Mouse (Mus musculus) liver, adult 2 months (tissue): ENCODE measurements at regions not wholly inside any gene's neighbourhood (a gene's known extent, or its start where the extent isn't known, plus 50 kb on each side); places are given as distances from the start of the nearest gene placed in this dataset.

Experiments
- DNase-seq: peaks from one replicate; pipeline ENCODE4 v3.0.0-alpha.2; 2011; ENCODE audit warnings: low read depth, low spot score; ENCODE audit errors: extremely low read depth
- H3K27ac ChIP-seq: fragments of 200-500 bp; replicated peaks from 2 replicates; pipeline ENCODE4 v1.5.1; 2012; ENCODE audit warnings: low read depth, mild to moderate bottlenecking, control low read depth, inconsistent platforms, low read length; ENCODE audit not compliant: insufficient read depth
- H3K27me3 ChIP-seq: fragments of 200-500 bp; 2 replicates; pipeline ENCODE4 v1.6.1; 2012; ENCODE audit warnings: mild to moderate bottlenecking, moderate library complexity, low read length, inconsistent platforms; ENCODE audit not compliant: control insufficient read depth, insufficient read depth
- H3K36me3 ChIP-seq: fragments of 200-500 bp; 2 replicates; pipeline ENCODE4 v1.6.1; 2012; ENCODE audit warnings: low read length, inconsistent platforms; ENCODE audit not compliant: control insufficient read depth, insufficient read depth
- H3K4me1 ChIP-seq: fragments of 200-500 bp; 2 replicates; pipeline ENCODE4 v1.6.1; 2011; ENCODE audit warnings: low read length; ENCODE audit not compliant: control insufficient read depth, insufficient read depth
- H3K4me3 ChIP-seq: fragments of 200-500 bp; 2 replicates; pipeline ENCODE4 v1.5.1; 2011; ENCODE audit warnings: low read depth, mild to moderate bottlenecking, control low read depth, low read length, moderate library complexity; ENCODE audit not compliant: insufficient read depth
- H3K79me2 ChIP-seq: fragments of 200-500 bp; 2 replicates; pipeline ENCODE4 v1.6.1; 2012; ENCODE audit warnings: inconsistent platforms, mild to moderate bottlenecking, low read length, moderate library complexity; ENCODE audit not compliant: control insufficient read depth, insufficient read depth
- H3K9ac ChIP-seq: fragments of 200-500 bp; 2 replicates; pipeline ENCODE4 v1.6.1; 2012; ENCODE audit warnings: low read depth, mild to moderate bottlenecking, control low read depth, inconsistent platforms, low read length
- CTCF ChIP-seq: fragments of 200-500 bp; IDR thresholded peaks from 2 replicates; pipeline ENCODE4 v1.5.1; 2011; ENCODE audit warnings: low read depth, low read length, control low read depth
- POLR2A ChIP-seq: fragments of 200-500 bp; IDR thresholded peaks from 2 replicates; pipeline ENCODE4 v1.6.1; 2011; ENCODE audit warnings: low read length, control low read depth; ENCODE audit not compliant: insufficient read depth; ENCODE audit errors: extremely low read depth
- WGBS: fragments of 180-500 bp; shearing (Covaris S2); methylation state at CpG from one replicate; pipeline ENCODE4 v1.1.7; 2018; 5-methylcytosine and 5-hydroxymethylcytosine counted together

GRCm38 (mm10) chr12:68879425-68879824, 279.6 kb downstream of the Rps29 start:
- Histone ChIP-seq H3K27ac (no peak overlapping the region), H3K4me1 (no peaks in the 10 kb centered on the region), H3K4me3 (no peak overlapping the region), H3K27me3 (no peaks in the 10 kb centered on the region), H3K79me2 (no peaks in the 10 kb centered on the region), H3K36me3 (no peaks in the 10 kb centered on the region), H3K9ac (no peak overlapping the region)
- no peak for TF ChIP-seq CTCF
- no peak for TF ChIP-seq POLR2A
- DNase-seq: no peak

DNA sequence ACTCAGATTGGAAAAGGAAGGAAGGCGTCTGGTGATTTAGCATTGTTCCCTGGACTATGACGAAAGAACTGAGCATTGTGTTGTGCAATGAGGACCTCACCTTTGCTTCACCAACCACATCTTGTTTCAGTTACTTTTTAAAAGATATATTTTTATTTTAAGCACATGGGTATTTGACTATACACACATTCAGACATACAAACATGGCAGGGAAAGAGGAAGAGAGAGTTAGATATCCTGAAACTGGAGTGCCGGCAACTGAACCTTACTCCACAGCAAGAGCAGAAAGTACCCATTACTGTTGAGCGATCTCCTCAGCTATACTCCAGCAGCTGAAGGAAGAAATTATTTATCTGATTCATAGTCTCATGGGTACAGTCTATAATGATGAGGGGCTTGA, 287.7 kb downstream of the Rps29 start:
- no peak for DNase-seq
- no peak overlapping the region for H3K9ac ChIP-seq
- H3K79me2 ChIP-seq: no peaks in the 10 kb centered on the region
- 86% methylated on average over 4 of the region's 4 CpGs for WGBS
- no peaks in the 10 kb centered on the region for H3K4me1 ChIP-seq
- no peaks in the 10 kb centered on the region for H3K27me3 ChIP-seq
- TF ChIP-seq CTCF (no peak), POLR2A (no peak)
- H3K36me3 ChIP-seq: no peaks in the 10 kb centered on the region
- no peak overlapping the region for H3K27ac ChIP-seq
- no peak overlapping the region for H3K4me3 ChIP-seq

DNA sequence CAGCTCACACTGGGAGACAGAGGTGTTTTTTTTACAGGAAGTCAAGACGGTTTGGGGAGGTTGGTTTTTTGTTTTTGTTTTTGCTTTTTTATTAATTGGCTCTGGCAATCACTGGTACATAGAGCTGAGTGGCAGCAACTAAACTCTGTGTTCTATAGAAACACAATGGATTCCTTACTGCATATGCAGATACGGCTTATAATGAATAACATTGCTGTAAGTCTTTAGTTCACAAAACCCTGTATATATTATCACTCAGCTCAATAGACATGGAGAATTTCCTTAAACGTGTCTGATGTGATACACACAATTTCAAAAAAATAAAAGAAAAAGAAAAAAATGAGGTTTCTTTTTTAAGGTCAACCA, 296.0 kb downstream of the Rps29 start:
- WGBS: 58% methylated on average over 3 of the region's 3 CpGs
- Histone ChIP-seq H3K36me3 (no peaks in the 10 kb centered on the region), H3K4me3 (no peak overlapping the region), H3K9ac (no peak overlapping the region), H3K27me3 (no peaks in the 10 kb centered on the region), H3K27ac (no peak overlapping the region), H3K4me1 (no peaks in the 10 kb centered on the region), H3K79me2 (no peaks in the 10 kb centered on the region)
- TF ChIP-seq POLR2A (no peak), CTCF (no peak)
- no peak for DNase-seq

DNA sequence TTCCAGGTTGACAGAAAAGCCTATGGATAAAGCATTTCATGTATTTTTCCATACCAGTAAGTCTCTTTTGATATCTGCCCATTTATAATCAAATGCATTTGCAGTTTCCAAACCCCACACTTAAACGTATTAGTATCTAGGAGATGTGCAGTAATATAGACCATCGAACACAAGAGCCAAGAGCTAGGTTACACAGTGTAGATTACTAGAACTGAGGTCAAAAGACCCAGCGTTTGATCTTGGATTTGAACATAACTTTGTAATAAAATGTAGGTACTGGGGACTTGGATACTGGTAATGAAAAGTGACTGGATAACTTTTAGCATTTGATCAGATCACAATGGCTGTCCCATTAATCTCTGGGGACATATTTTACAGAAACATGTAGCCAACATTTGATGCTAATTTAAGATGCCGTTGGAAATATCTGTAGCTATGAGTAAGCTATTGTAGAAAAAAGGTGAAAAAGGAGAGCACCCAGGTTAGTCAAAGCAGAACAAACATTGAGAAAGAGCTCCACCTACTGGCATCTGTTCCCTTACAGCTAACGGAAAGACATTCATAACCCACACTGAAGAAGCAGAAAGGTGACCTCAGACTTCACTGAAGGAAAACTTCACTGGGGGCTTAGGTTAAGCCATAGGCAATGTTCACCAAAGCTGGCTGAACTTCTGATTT, 296.5 kb downstream of the Rps29 start:
- WGBS: 43% methylated on average over 5 of the region's 5 CpGs

DNA sequence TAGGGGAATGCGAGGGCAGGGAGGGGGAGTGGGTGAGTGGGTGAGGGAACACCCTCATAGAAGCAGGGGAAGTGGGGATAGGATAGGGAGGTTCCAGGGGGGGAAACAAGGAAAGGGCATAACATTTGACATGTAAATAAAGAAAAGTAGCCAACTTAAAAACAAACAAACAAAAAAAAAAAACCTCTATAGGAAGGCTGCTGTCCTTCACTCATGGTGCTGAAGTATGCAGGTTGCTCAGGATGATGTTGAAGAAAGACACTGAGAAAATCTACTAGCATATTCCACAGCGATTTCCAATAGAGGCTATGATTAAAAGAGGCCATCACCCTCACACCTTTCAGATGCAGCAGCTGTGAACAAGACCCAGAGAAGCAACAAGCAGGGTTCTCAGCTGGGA, 298.7 kb downstream of the Rps29 start:
- H3K27ac ChIP-seq: no peak overlapping the region
- no peaks in the 10 kb centered on the region for H3K79me2 ChIP-seq
- no peak overlapping the region for H3K4me3 ChIP-seq
- H3K36me3 ChIP-seq: no peaks in the 10 kb centered on the region
- H3K27me3 ChIP-seq: no peaks in the 10 kb centered on the region
- no peak overlapping the region for H3K9ac ChIP-seq
- WGBS: 51% methylated on average over 2 of the region's 2 CpGs
- no peaks in the 10 kb centered on the region for H3K4me1 ChIP-seq
- TF ChIP-seq POLR2A (no peak), CTCF (no peak)
- no peak for DNase-seq

More for the DNA sequence above, 296.5 kb downstream of the Rps29 start:
- TF ChIP-seq CTCF (0 out of 2 replicates have a peak, but pooled peaks have one; percentile 13), POLR2A (no peak)
- H3K79me2 ChIP-seq: no peaks in the 10 kb centered on the region
- H3K9ac ChIP-seq: no peak overlapping the region
- H3K4me1 ChIP-seq: no peaks in the 10 kb centered on the region
- peak; percentile 12 for DNase-seq
- H3K27ac ChIP-seq: no peak overlapping the region
- no peak overlapping the region for H3K4me3 ChIP-seq
- H3K36me3 ChIP-seq: no peaks in the 10 kb centered on the region
- no peaks in the 10 kb centered on the region for H3K27me3 ChIP-seq

GRCm38 (mm10) chr12:68849616-68850140, 309.3 kb downstream of the Rps29 start:
- Histone ChIP-seq H3K27me3 (no peaks in the 10 kb centered on the region), H3K4me1 (no peaks in the 10 kb centered on the region), H3K4me3 (no peak overlapping the region), H3K36me3 (no peaks in the 10 kb centered on the region), H3K27ac (no peak overlapping the region), H3K9ac (no peak overlapping the region), H3K79me2 (no peaks in the 10 kb centered on the region)
- no peak for DNase-seq
- TF ChIP-seq CTCF (no peak), POLR2A (no peak)
- WGBS: 80% methylated on average over 9 of the region's 9 CpGs
